Mouse (Mus musculus): ENCODE measurements around the gene Pi16.
"Not testable (repeated sequence)": the region's sequence is repeated elsewhere in the genome, so short reads cannot be mapped to it uniquely, and the experiment has no call there.

Gene Pi16

GRCm38 (mm10) chr17:29330671-29331410 lies 13.4 kb downstream of the Pi16 start:
- DNase-seq: no peak

- DNase-seq: no peak
Observed at GRCm38 (mm10) chr17:29332186-29332685, 14.8 kb downstream of the Pi16 start.

- DNase-seq: peak; percentile 80 to 82
Observed at GRCm38 (mm10) chr17:29336266-29336990, 18.9 kb downstream of the Pi16 start.

GRCm38 (mm10) chr17:29337979-29338823 lies 20.7 kb downstream of the Pi16 start:
- DNase-seq: no peak

- DNase-seq: no peak
Observed at GRCm38 (mm10) chr17:29339170-29339768, 21.8 kb downstream of the Pi16 start.

GRCm38 (mm10) chr17:29340406-29341261 lies 23.2 kb downstream of the Pi16 start:
- peak; percentile 60 to 73 for DNase-seq

- DNase-seq: peak; percentile 66 to 79
Observed at GRCm38 (mm10) chr17:29341591-29342003, 24.1 kb downstream of the Pi16 start.

- DNase-seq: peak; percentile 42 to 56
Observed at GRCm38 (mm10) chr17:29342010-29342910, 24.8 kb downstream of the Pi16 start.

GRCm38 (mm10) chr17:29343241-29343640 lies 25.8 kb downstream of the Pi16 start:
- DNase-seq: peak in 1 of 2 experiments; percentile 48

- no peak for DNase-seq
Observed at GRCm38 (mm10) chr17:29345272-29345671, 27.8 kb downstream of the Pi16 start.

GRCm38 (mm10) chr17:29346496-29347125 lies 29.1 kb downstream of the Pi16 start:
- peak; percentile 50 to 56 for DNase-seq

- DNase-seq: peak in 1 of 2 experiments; percentile 24
Observed at GRCm38 (mm10) chr17:29347126-29347644, 29.7 kb downstream of the Pi16 start.

- DNase-seq: peak; percentile 99
Observed at GRCm38 (mm10) chr17:29347645-29348256, 30.3 kb downstream of the Pi16 start, which contains the start of gene Mtch1. TSS of gene Mtch1 (minus strand) at chr17:29347934.

- DNase-seq: peak in 1 of 2 experiments; percentile 49
Observed at GRCm38 (mm10) chr17:29348996-29349395, 31.5 kb downstream of the Pi16 start.

GRCm38 (mm10) chr17:29351056-29351455 lies 33.6 kb downstream of the Pi16 start:
- DNase-seq: not testable (repeated sequence)

- peak; percentile 35 to 55 for DNase-seq
Observed at GRCm38 (mm10) chr17:29355461-29355840, 38.0 kb downstream of the Pi16 start.

- DNase-seq: peak; percentile 78 to 86
Observed at GRCm38 (mm10) chr17:29355841-29356478, 38.5 kb downstream of the Pi16 start.

GRCm38 (mm10) chr17:29356479-29356856 lies 39.0 kb downstream of the Pi16 start:
- peak; percentile 83 to 89 for DNase-seq

- no peak for DNase-seq
Observed at GRCm38 (mm10) chr17:29356882-29357281, 39.4 kb downstream of the Pi16 start.
